Mouse (Mus musculus): Measurements from ENCODE around the gene Pdcd6ip.
"Not testable (repeated sequence)": the region's sequence is repeated elsewhere in the genome, so short reads cannot be mapped to it uniquely, and the experiment has no call there.

Pdcd6ip gene

DNA sequence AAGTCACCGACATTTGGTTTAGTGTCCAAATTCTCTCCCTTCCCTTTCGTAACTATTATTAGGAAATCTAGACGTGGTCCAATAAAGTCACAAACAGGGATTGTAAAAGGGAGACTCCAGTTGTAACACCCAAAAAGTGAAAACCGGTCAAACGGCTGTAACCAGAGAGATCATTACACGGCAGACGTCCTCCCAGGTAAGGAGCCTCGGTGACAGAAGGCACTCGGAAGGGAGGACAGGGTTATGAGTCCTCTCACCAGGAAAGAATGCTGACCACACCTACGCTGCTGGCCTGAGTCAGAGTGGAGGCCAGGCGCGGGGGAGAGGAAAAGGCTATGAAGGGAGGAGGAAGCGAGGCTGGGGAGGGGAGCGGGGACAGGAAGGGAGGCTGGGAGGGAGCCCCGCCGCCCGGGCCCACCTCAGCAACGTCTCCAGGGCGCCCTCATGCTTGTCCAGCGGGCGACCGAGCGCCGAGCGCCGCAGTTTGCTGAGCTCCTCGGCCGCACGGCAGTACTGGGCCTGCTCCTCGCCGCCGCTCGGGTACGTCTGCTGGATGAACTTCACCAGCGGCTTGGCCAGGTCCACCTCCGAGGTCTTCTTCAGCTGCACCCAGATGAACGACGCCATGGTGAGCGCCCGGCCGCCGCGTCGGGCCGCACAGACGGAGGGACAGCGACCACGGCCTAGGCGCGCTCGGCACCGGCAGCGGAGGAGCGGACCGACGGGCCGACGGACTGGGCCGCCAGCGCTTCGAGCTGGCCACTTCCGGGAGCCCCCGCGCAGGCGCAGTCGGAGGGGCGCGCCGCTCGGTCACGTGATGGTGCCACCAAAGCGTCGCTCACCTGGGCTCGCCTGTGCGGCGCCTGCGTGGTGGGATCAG is at the start of gene Pdcd6ip:
Pdcd6ip (minus strand) TSS at position 779 of the 880 bp plus-strand sequence.
- peak; percentile 88 for DNase-seq (ENCODE audit: extremely low spot score)

DNA sequence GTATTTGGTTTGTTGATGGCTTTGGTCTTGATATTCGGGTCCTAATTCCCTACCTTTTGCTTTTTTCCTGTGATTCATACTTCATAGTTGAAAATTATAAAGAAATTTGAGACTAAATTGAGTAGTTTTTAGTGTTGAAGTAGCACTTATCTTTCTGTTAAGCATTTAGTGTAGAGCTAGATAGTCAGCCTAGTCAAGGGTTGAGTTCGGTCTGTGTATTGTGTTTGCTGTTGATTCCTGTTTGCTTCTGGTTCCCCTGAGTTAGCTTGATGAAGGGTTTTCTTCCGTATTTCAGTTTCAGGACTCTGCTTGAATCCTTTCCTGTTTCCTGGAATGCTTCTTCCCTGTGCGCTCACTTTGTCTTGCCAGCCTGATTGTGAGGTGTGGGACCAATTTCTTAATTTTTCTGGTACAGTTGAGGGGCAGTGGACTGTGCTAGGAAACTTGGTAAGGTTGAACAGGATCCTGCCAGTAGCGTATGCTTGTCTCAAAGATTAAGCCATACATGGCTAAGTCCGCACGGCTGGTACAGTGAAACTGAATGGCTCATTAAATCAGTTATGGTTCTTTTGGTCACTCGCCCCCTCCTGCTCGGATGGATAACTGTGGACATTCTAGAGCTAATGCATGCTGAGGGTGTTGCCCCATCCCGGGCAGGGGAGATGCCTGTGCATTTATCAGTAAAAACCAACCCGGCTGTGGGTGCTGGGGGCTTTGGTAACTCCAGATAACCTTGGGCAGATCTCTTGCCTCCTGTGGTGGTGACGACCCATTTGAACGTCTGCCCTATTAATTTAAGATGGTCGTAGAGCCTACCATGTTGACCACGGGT is 48.0 kb upstream of the Pdcd6ip start:
- DNase-seq (ENCODE audit: extremely low spot score) = no peak

DNA sequence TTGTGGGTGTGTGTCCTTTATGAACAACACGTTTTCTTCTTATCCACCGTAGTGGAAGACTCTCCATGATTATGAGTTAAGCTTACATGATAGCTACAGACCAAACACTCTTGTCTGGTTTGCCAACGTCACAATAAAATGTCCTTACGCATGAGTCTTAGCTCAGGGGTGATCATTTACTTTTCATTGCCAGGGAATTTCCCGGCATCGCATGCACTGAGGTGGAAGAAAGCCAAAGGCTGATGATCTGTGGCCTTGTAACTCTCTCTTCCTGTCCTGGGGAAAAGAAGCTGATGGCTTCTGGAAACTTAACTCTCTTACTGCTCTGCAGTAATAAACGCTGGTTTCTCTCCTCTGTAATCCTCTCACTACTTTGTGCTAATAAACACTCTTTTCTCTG is 41.3 kb upstream of the Pdcd6ip start:
- DNase-seq (ENCODE audit: extremely low spot score) = no peak

DNA sequence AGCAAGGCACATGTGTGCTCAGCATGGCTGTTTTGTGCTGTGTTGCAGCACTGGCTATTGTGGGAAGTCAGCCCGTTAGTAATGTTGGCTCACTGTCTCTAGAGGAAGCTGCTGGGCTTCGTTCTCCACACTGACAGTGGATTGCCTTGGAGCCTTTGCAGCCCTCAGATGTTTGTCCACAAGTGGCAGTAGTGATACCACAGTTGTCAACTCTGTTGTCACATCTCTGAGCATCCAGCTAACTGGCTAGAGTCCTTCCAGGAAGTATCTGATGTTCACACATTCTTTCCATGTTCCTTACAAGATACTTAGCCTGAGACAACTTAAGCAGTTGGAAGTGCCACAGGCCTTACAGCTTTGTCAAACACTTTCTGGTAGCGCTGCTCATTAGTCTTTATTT is 35.2 kb upstream of the Pdcd6ip start:
- no peak for DNase-seq (ENCODE audit: extremely low spot score)

DNA sequence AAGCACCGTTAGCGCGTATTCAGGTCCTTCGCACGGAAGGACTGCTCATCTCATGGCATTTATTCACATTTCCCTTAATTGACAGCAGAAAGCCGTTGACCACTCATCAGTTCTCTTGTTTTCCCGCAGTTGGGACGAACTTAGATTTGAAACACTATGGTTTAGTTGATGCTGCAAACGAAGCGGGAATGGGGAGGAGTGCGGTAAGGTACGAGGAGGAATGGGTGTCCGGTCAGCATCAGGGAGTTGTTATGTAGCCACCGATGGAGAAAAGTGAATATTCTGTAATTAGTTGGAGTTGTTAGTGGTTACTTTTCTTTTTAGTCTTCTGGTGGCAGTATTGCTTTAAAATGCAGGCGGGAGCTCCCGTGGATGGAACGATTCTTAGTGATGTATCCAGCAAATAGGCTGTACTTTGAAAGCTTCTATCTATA is 34.3 kb upstream of the Pdcd6ip start:
- peak; percentile 24 for DNase-seq (ENCODE audit: extremely low spot score)

DNA sequence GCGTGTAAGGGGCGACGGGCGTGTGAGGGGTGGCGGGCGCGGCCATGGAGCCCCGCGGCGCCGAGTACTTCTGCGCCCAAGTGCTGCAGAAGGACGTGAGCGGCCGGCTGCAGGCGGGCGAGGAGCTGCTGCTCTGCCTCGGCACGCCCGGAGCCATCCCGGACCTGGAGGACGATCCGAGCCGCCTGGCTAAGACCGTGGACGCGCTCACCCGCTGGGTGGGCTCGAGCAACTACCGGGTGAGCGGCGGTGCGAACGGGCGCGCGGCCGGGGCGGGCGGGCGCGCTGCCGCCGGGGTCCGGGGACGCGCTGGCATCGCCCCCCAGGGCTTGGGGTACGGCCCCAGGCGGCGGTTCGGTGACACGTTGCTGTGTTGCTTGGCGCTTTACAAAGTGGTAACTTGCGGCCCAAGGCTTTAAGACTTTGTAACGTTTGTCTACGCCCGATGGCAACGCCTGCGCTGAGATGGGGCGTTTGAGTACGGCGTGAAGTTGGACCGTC is 33.6 kb upstream of the Pdcd6ip start:
- peak; percentile 70 for DNase-seq (ENCODE audit: extremely low spot score)

DNA sequence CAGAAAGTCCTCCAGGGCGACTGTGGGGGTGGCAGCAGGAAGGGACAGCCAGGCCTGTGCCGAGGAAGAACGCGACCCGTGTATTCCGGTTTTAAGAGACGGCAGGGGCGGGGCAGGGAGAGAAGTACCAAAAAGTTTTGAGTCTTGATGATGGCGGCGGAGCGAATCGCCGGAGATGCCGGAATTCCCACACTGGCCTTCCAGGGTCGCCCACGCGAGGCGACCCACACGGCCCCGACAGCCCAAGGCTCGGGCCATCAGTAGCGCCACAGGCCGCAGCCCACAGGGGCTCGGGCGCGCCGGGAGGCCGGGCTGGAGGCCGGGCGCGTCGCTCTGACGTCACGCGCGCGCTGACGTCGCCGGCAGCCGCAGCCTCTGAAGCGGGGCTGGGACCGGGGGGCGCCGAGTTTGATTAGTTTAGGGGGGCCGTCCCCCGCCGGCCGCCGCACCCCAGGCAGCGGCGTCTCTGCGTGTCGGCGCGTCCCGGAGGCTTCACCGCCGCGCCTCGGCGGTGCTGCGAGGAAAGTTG is 33.1 kb upstream of the Pdcd6ip start, which contains the start of gene Clasp2:
Clasp2 (plus strand) TSS at position 366 of the 529 bp plus-strand sequence.
- DNase-seq (ENCODE audit: extremely low spot score) = peak; percentile 85

DNA sequence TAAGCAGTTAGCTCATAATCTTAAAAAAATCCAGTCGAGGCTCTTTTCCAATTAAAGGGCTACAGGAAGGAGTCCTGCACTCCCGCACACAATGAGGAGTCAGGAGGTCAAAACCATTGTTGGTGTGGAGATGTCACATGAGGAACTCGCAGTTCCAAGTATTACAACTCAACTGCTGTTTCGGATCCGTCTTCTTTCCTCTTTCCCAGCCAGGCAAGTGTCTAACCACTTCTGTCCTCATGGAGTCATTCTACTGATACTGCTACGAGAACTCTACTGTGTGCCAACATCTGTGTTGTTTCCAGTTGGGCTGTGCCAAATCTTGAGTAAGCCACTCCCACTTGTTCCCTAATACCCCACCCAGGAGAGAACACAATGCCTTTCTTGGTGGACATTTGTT is 30.9 kb upstream of the Pdcd6ip start:
- DNase-seq (ENCODE audit: extremely low spot score) = no peak

DNA sequence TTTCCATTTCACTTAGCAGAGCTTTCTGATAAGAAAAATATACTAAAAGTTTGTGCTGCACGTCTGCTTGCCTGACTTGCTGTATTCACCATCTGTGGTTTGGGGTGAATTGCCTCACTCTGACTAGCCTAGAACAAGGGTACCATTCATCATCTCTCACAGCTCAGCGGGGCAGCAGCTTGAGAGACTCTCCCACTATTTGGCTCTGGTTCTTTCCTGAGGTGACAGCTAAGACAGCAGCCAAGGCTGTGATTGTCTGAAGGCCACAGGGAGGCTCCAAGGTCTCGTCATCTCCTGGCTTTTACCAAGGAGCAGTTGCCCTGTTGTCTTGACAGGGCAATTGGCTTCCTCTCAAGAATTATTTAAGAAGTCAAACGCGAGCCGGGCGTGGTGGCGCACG is 30.0 kb upstream of the Pdcd6ip start:
- no peak for DNase-seq (ENCODE audit: extremely low spot score)

DNA sequence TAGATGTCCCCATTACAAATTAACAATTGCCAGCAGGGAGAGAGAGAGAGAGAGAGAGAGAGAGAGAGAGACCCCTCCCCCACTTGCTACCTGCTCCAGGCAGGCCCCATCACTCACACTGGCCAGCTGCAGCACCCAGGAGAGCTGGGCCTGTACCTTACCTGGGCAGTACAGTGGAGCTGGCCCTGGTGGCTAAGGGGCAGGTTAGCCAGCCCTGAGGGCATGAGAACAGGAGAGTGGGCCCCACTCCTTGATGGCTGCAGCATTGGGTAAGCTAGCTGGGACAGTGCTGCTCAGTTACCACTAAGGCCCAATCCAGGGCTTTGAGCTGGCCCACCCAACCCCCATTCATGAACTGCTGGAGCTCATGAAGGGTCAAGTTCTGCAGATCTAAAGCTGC is 27.9 kb upstream of the Pdcd6ip start:
- DNase-seq (ENCODE audit: extremely low spot score) = no peak

DNA sequence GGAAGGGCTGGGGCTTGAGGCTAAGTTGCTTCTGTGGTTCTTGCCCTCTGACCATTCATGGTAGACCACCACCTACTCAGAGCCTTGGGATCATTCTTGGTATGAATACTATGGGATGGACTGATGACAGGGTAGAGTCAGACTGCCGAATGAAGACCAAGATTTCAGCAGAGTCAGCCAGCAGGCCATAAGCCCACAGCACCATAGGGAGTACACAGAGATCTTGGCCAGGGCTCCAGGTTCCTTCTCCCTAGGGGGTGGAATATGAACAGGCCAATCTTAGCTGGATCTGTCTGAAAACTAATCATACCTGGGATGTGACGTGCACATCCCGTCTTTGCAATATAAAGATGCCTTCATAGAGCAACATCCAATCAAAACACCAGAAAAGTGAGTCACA is 23.5 kb upstream of the Pdcd6ip start:
- no peak for DNase-seq (ENCODE audit: extremely low spot score)

DNA sequence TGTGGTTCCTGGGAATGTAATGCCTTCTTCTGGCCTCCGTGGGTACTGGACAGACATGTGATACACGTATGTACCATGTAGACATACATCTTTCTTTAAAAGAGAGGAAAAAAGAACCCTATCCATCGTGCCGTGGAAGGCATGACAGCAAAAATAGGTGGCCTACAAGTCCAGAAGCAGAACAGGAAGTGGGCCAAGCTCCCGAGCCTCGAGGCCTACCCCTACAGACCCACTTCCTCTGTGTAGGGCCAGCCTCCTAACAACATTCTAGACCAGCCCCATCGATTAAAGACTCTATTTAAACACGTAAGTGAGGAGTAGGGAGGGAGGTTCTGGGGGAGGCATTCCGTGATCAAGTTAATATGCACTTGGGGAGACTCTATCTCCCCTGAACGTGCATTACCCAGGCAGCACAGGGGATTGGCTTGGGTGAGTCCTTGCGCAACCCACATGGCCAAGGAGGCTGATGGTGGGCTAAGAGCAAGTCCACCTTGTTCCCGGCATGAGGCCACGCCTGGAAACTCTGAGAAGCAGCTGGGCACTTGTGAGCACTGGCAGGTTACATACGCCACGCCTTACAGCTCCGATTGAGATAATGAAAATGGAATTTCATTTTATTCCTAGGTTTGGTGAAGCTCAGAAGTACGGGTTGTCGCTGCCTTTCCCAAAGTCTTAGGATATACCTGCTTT is 19.1 kb upstream of the Pdcd6ip start:
- no peak for DNase-seq (ENCODE audit: extremely low spot score)

DNA sequence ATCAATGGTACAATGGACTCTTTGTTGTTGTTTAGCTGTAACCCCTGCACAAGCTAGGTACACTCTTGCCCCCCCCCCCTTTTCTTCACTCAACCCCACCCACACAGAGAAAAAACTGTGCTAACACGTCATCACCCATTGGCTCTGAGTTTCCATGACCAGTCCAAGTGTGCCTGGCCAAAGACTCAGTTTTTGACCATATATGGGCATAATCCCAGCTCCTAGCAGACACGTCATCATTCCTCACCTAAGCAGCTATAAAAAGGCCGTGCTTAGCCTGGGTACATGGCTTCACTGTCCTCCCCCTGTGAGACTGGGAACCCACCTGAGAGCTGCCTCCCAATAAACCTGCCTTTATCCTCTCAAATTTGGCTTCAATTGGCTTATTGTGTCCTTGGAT is 18.1 kb upstream of the Pdcd6ip start:
- no peak for DNase-seq (ENCODE audit: extremely low spot score)

DNA sequence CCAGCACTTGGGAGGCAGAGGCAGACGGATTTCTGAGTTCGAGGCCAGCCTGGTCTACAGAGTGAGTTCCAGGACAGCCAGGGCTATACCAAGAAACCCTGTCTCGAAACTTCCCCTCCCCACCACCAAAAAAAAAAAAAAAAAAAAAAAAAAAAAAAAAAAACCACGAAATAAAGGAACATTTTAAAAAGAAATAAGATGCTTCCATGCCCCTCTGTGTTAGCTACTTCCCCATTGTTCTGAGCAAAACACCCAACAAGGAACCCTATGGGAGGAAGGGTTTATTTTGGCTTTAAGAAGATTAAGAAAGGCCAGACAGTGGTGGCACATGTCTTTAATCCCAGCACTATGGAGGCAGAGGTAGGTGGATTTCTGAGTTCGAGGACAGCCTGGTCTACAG is 17.6 kb upstream of the Pdcd6ip start:
- DNase-seq (ENCODE audit: extremely low spot score) = not testable (repeated sequence)

DNA sequence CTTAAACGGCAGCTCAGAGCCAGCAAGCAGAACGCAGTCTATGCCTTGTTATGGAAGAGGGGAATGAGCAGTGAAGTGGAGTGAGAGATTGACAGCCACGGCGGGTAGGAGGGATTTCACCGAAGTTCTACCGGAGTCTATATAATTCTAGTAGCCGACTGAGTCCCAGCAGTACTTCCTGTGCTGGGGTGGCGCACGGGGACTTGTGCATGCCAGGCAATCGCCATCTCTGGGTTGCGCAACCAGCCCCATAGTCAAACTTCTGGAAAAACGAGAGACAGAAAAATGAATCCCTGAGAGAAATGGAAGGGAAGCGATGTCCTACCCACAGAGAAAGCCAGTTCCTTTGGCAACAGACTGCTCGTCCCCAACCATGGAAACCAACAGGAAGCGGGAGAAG is 16.6 kb upstream of the Pdcd6ip start:
- DNase-seq (ENCODE audit: extremely low spot score) = no peak

DNA sequence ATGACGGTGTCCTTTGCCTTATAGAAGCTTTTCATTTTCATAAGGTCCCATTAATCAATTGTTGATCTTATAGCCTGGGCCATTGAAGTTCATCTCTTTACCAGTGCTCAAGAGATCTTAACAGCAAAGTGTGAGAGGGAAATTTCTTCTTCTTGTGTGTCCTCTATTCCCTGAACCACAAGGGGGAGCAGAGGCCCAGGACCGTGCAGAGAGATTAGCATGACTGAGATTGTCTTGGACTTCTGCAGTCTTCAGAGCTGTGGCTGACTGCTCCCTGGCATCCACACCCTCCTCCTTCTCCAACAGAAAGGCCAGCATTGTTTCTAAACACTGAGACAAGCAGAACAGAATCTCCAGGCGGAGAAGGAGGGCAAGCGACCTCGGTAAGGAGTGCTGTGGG is 11.0 kb upstream of the Pdcd6ip start:
- peak; percentile 39 for DNase-seq (ENCODE audit: extremely low spot score)

DNA sequence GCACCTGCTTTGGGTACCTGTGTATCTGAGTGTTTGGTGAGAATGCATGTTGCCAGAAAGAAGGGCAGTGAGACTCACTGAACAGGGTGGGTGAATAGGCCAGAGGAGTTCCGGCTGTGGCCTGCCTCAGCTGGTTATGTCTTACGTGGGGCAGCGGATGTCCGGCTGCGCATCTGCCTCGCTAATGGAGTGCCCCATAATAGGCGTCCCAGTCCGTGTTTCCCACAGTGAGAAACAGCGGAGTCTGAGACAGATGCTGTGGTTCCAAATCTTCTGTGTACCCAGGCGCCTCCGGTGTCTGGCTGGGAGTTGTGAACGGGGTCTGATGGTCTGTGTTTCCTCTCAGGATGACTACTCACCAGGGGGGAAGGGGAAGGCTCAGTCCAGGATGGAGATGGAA is 2.8 kb upstream of the Pdcd6ip start:
- no peak for DNase-seq (ENCODE audit: extremely low spot score)

DNA sequence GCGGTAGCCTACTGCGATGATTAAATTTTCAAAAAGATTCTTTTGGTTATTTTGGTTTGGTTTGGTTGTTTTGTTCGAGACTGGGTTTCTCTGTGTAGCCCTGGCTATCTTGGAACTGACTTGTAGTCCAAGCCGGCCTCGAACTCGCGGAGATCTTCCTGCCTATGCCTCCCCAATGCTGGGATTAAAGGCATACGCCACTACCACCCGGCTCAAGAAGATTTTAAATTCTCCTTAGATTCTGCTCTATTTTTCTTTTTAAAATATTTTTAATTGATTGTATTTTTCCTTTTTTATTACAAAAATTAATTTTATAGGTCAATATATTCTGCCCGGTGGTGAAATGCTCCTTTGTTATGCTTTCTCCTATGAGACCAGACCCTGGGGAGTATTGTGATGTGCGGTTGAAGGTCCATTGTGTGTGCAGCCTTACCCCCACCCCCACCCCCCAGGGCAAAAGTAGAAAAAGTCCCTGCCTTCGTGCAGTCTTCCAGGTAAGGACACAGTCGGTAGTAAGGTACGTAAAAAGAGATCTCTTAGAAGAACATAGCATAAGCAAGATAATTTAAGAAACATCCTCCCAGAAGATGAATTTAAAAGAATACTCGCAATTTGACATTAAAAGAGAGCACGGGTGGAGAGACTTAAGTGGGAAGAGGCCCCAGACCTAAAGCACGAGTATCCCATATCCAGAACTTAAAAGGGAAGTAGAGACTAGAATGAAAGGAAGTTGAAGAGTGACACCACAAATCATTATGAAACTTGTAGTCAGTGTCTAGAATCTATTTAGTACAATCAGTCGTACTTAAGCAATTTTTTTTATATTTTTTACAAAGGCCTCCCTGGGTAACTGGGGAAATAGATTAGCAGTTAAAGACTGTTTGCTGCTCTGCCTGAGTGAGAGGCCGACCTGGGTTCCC is 562 bp upstream of the Pdcd6ip start:
- no peak for DNase-seq (ENCODE audit: extremely low spot score)

DNA sequence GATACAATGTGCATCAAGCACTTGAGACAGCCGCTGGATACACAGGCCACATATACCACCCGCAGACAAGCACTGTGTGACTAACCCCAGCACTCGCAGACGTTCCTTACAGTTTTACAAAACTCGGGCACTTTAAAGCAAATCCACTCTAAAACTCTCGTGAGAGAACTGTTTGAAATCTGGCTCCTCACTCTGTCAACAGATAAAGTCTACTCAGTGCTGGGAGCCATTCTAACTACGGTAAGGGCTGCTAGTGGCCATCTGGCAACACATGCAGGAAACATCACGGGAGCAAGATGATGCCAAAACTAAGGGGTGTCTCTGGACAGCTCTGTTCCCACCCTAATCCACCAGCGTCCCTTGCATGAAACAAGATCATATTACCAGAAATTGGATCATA is 1.2 kb downstream of the Pdcd6ip start:
- DNase-seq (ENCODE audit: extremely low spot score) = no peak

DNA sequence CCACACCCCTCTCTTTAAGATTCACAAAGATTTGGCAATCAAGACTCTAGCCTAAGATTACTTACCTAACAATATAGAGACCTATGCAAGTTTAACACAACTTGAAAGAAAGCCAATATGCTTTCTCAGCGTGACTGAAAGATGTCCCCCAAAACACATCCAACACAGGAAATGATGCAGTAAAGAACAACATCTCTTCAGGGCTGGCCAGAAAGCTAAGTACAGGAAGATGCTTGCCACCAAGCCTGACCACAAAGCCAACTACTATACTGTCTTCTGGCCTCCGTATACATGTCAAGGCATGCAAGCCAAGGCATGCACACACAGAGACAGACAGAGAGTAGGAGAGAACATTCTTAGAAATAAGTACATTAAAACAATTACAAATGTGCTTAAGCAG is 2.0 kb downstream of the Pdcd6ip start:
- no peak for DNase-seq (ENCODE audit: extremely low spot score)

Data from embryo, embryonic 9.5 days (tissue).